Mouse (Mus musculus) kidney, adult 2 months (tissue): ENCODE data around the gene Fam107b.

Experiments used
- CTCF ChIP-seq: fragments of 200-500 bp; conservative IDR thresholded peaks from 2 replicates; pipeline ENCODE4 v1.5.1; 2011; ENCODE audit warnings: low read depth, mild to moderate bottlenecking, control low read depth, low read length, moderate library complexity, mixed read lengths; ENCODE audit not compliant: insufficient read depth, insufficient read length
- POLR2A ChIP-seq: fragments of 200-500 bp; IDR thresholded peaks from one replicate; pipeline ENCODE4 v1.6.1; 2011; ENCODE audit warnings: low read depth, low read length, control low read depth

GRCm38 (mm10) chr2:3721107-3721506, 150.8 kb downstream of the Fam107b start:
- no peak for TF ChIP-seq CTCF
- no peak for TF ChIP-seq POLR2A
